Mouse (Mus musculus) stomach, postnatal 0 days (tissue): ENCODE measurements around the gene Il31ra. TPM values are rescaled to one million over a fixed set of nuclear protein-coding genes. Genes with fewer than 3 reads are reported as not detected.
A peak's percentile ranks its signal among the peaks of the same experiment; 100 is the strongest.

Source experiments
- ATAC-seq: fragments of 200-750 bp; cut with Nextera tagmentation; 2 replicates; pipeline ENCODE4 v1.8.0; 2017; ENCODE audit not compliant: low FRiP score, low TSS enrichment
- DNase-seq: peaks from one replicate; pipeline ENCODE4 v3.0.0-alpha.2; 2016; ENCODE audit warnings: low spot score
- H3K27ac ChIP-seq: fragments of 300-500 bp; sonication (generic); replicated peaks from 2 replicates; pipeline ENCODE4 v1.5.1; 2014; ENCODE audit warnings: mild to moderate bottlenecking, control low read depth
- H3K27me3 ChIP-seq: fragments of 300-500 bp; sonication (generic); 2 replicates; pipeline ENCODE4 v1.6.1; 2014; ENCODE audit warnings: low read length; ENCODE audit not compliant: control insufficient read depth, insufficient read depth
- H3K36me3 ChIP-seq: fragments of 300-500 bp; sonication (generic); 2 replicates; pipeline ENCODE4 v1.6.1; 2014; ENCODE audit warnings: low read length, mixed read lengths; ENCODE audit not compliant: control insufficient read depth, insufficient read depth
- H3K4me1 ChIP-seq: fragments of 300-500 bp; sonication (generic); replicated peaks from 2 replicates; pipeline ENCODE4 v1.6.1; 2014; ENCODE audit warnings: antibody characterized with exemption; ENCODE audit not compliant: control insufficient read depth, insufficient read depth
- H3K4me2 ChIP-seq: fragments of 300-500 bp; sonication (generic); replicated peaks from 2 replicates; pipeline ENCODE4 v1.6.1; 2014; ENCODE audit warnings: low read depth, mild to moderate bottlenecking, control low read depth, moderate library complexity
- H3K4me3 ChIP-seq: fragments of 300-500 bp; sonication (generic); 2 replicates; pipeline ENCODE4 v1.5.1; 2014; ENCODE audit warnings: low read depth, low read length, control low read depth
- H3K9ac ChIP-seq: fragments of 300-500 bp; sonication (generic); 2 replicates; pipeline ENCODE4 v1.6.1; 2014; ENCODE audit warnings: mild to moderate bottlenecking, low read length, control low read depth, mixed read lengths
- H3K9me3 ChIP-seq: fragments of 300-500 bp; sonication (generic); 2 replicates; pipeline ENCODE4 v1.6.1; 2016; ENCODE audit warnings: low read length; ENCODE audit not compliant: control insufficient read depth
- CTCF ChIP-seq: IDR thresholded peaks from 2 replicates; pipeline ENCODE4 v1.5.1; 2016; ENCODE audit warnings: antibody characterized with exemption, low read depth, mild to moderate bottlenecking, moderate library complexity
- EP300 ChIP-seq: optimal IDR thresholded peaks from 2 replicates; pipeline ENCODE3; 2016; ENCODE audit warnings: antibody characterized with exemption
- WGBS: fragments of 180-500 bp; shearing (Covaris S2); extraction: QIAGEN DNeasy Blood & Tissue Kit; methylation state at CpG from one replicate; pipeline ENCODE4 v1.1.7; 2014; 5-methylcytosine and 5-hydroxymethylcytosine counted together
- polyA plus RNA-seq: library from polyadenylated mRNA; unstranded; fragments of >200 nt; fragmentation: Nextera tagmentation; extraction: Ambion mirVana; gene quantifications from 2 replicates; pipeline ENCODE4 v1.2.1, GENCODE M21; 2015

The Il31ra gene
- polyA plus RNA-seq, 1 experiment from 2014 or later: 0.16 TPM

DNA sequence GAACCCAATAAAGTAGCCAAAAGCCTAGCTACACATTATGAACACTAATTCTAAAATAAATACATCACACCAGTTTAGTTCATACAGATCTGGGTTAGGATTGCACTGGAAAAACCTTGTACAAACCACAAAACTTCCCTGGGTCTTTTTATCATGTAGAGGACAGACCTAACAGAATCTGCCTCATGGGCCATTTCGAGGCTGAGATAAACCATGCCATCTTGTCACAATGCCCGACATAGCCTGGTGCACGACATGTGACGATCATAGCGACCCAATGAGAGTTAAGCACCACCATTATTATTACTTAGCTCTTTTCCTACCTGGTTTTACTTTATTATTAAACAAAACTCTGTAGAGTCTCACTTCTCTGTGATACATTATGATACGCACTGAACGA is 57.1 kb downstream of the Il31ra start:
- no peak overlapping the region for H3K9ac ChIP-seq
- DNase-seq (no peak), ATAC-seq (no peak)
- no peaks in the 10 kb centered on the region for H3K27me3 ChIP-seq
- H3K36me3 ChIP-seq: no peaks in the 10 kb centered on the region
- 87% methylated on average over 7 of the region's 7 CpGs for WGBS
- no peak overlapping the region for H3K4me2 ChIP-seq
- H3K27ac ChIP-seq: no peak overlapping the region
- no peaks in the 10 kb centered on the region for H3K9me3 ChIP-seq
- TF ChIP-seq EP300: no peak
- no peak for TF ChIP-seq CTCF
- no peaks in the 10 kb centered on the region for H3K4me1 ChIP-seq
- no peak overlapping the region for H3K4me3 ChIP-seq

DNA sequence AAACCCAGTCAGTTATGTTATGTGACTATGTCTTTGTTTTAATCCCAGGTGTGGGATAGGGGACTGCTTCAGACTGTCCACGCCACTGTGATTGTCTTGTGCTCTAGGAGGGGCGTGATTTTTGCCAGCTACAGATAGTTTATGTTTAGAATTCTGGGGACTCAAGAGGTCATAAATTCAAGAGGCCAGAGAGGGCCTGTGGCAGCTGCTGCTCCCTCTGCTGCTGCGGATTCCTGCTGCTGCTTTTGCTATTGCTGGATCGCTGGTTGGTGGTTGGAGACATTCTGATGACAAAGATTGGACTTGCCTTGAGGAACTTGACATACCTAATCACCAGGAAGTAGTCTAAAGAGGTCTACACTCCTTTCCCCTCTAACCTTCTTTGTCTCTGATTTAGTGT is 57.5 kb downstream of the Il31ra start:
- TF ChIP-seq CTCF: no peak
- no peak for TF ChIP-seq EP300
- Histone ChIP-seq H3K9ac (no peak overlapping the region), H3K36me3 (no peaks in the 10 kb centered on the region), H3K27ac (no peak overlapping the region), H3K4me3 (no peak overlapping the region), H3K4me2 (no peak overlapping the region), H3K27me3 (no peaks in the 10 kb centered on the region), H3K4me1 (no peaks in the 10 kb centered on the region), H3K9me3 (no peaks in the 10 kb centered on the region)
- no peak for DNase-seq
- WGBS: 48% methylated on average over 4 of the region's 4 CpGs
- ATAC-seq: no peak

DNA sequence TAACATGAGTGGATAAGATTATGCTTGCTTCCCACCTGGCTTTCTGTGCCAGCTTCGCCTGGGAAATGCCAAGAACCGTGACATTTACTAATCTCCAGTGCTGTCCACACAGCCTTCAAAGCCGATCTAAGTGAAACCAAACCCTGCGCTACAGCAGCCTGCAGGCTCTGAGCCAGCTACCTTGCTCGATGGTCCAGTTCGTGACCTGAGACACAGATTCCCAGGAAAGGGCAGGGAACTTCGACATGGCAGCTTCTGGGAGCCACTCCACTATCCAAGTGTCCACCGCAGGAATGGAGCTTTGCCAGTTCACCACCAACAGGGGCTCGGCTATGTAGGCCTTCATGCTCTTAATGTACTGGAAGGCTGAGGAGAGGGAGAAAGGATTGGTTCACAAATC is 60.6 kb downstream of the Il31ra start:
- TF ChIP-seq EP300: no peak
- no peak for TF ChIP-seq CTCF
- Histone ChIP-seq H3K27ac (no peak overlapping the region), H3K36me3 (no peaks in the 10 kb centered on the region), H3K9ac (no peak overlapping the region), H3K4me2 (no peak overlapping the region), H3K4me3 (no peak overlapping the region), H3K27me3 (no peaks in the 10 kb centered on the region), H3K4me1 (no peaks in the 10 kb centered on the region), H3K9me3 (no peaks in the 10 kb centered on the region)
- 70% methylated on average over 9 of the region's 9 CpGs for WGBS
- DNase-seq: no peak
- no peak for ATAC-seq

DNA sequence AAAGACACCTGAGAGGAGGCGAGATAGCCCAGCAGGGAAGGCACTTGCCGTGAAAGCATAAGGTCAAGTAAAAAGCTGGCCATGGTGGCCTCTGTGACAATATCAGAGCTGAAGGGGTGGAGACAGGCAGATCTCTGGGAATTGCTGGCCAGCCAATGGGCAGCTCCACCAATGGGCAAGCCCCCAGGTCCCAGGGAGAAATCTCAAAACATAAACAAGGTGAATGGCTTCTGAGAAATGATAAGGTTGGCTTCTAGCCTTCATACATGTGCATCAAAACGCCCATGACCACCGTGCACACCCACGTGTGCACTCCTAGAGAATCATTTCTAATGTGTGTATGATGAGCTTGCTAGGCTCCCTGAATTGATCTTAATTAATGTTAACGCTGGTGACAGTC is 61.9 kb downstream of the Il31ra start:
- DNase-seq: no peak
- 83% methylated on average over 6 of the region's 6 CpGs for WGBS

DNA sequence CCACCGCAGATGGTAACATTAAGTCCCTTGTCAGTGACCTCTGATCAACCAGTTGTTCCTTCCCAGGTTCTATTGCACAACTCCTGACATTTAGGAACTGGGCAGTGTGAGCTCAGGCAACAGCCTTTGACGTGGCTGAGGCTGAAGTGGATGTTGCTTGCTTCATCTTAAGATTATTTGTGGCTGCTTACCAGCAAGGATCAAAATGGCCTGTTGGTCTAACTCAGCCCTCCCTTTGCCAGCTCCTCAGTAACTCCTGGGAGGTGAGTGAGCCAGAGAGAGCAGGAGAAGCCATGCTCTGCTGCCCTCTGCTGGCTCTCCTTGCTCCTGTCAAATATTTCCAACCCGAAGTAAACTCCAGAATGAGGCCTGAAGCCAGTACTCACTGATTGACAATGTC is 64.3 kb downstream of the Il31ra start:
- ATAC-seq: peak; percentile 88
- no peak overlapping the region for H3K4me2 ChIP-seq

More for the DNA sequence above, 61.9 kb downstream of the Il31ra start:
- Histone ChIP-seq H3K27ac (no peak overlapping the region), H3K36me3 (no peaks in the 10 kb centered on the region), H3K27me3 (no peaks in the 10 kb centered on the region), H3K9ac (no peak overlapping the region), H3K4me1 (no peaks in the 10 kb centered on the region), H3K4me3 (no peak overlapping the region), H3K4me2 (no peak overlapping the region), H3K9me3 (no peaks in the 10 kb centered on the region)
- no peak for ATAC-seq
- TF ChIP-seq CTCF (no peak), EP300 (no peak)

DNA sequence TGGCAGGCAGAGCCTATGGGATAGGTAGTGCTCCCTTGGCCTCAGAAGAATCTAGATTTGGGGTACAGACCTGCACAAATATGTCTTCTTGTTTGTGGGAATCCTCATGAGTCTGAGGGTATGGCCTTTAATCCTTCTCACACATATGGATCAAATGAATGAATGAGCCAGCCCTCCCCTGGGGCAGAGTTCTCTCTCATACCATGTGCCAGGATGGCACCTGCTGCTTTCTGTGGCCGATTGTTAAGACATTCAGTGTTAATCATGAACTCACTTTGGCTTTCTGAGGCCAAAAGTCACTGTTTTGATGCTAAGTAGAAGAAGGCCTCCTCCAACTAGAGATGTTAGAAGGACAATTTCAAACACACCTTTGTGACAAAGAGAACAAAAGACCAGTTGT is 67.0 kb downstream of the Il31ra start:
- TF ChIP-seq EP300 (no peak), CTCF (no peak)
- WGBS: 56% methylated on average over 1 of the region's 1 CpGs
- ATAC-seq: no peak
- Histone ChIP-seq H3K9me3 (no peaks in the 10 kb centered on the region), H3K4me3 (no peak overlapping the region), H3K9ac (no peak overlapping the region), H3K36me3 (no peaks in the 10 kb centered on the region), H3K4me2 (no peak overlapping the region), H3K4me1 (no peaks in the 10 kb centered on the region), H3K27ac (no peak overlapping the region), H3K27me3 (no peaks in the 10 kb centered on the region)
- DNase-seq: no peak

More for the DNA sequence above, 64.3 kb downstream of the Il31ra start:
- Histone ChIP-seq H3K9me3 (no peaks in the 10 kb centered on the region), H3K4me1 (no peaks in the 10 kb centered on the region), H3K36me3 (no peaks in the 10 kb centered on the region), H3K4me3 (no peak overlapping the region), H3K27ac (no peak overlapping the region), H3K9ac (no peak overlapping the region), H3K27me3 (no peaks in the 10 kb centered on the region)
- TF ChIP-seq EP300: no peak
- TF ChIP-seq CTCF: peak; percentile 94
- WGBS: 27% methylated on average over 3 of the region's 3 CpGs
- peak; percentile 84 for DNase-seq
